Mouse (Mus musculus): ENCODE results near the gene Rere.
"Not testable (repeated sequence)": the region's sequence is repeated elsewhere in the genome, so short reads cannot be mapped to it uniquely, and the experiment has no call there.

Gene Rere

DNA sequence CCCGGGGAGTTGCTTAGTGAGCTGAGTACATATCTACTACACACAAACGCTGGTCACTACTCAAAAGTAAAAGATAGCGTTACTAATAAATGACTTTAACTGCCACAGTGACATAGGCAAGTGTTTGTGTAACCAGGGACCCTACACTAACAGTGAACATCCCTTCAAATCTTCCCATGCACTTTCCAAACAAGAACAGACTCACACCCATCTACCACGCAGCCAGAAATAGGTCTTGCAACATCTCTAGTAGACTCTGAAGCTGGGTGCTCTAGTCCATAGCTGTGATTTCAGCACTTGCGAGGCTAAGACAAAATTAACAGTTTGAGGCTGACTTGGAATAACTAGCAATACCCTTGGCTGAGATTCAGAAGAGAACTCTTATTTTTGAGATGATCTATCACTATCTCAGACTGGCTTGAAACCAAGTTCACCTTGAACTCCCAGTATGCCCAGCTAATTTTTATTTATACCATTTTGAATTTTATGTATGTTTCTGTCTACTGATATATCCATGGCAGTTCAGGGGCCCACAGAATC, 31.6 kb upstream of the Rere start:
- in situ Hi-C loops (cut with MboI, MseI) = loop anchor here in 1 of 2 experiments (25.0 kb wide), 1 partner anchor 1738 kb away; the partner anchor contains the start of genes Phf13 and Thap3

DNA sequence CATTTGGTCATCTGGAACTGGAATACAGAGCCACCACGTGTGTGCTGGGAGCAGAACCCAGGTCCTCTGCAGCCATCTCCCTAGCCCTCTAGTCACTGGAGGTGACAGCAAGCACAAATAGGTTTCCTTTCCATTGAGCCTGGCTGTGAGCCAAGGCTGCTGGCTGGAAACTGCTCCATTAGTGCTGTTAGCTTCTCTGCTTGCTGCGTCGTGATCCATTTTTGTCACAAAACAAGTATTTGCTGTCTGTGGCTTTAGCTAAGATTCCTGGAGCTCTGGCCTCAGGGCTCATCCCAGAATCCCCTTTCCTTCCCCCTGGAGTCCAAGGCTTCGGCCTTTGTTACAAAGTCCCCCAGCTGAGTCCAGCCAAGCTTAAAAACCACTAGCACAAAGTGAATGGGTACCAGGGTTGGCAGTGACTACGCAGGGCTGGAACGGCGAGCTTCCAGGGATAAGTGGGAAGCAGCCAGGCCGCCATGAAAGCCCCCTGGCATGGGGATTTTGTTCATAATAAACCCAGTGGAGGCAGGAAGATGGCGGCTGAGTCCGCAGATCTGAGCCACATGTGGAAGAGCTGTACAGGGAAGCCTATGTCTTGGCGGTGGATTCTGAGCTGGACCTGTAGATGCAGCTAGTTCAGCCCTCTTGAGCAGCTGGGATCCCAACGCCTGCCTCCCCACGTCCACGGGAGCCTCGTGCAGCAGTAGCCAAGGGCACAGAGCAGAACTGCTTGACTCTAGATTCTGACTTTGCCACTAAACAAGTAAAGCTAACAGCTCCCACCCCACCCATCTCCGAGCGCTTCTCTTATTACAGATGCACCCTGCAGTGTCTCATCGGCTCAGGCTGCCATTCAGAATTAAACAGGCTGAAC, 30.7 kb upstream of the Rere start:
- in situ Hi-C loops (cut with MboI, MseI) = no loop called here

DNA sequence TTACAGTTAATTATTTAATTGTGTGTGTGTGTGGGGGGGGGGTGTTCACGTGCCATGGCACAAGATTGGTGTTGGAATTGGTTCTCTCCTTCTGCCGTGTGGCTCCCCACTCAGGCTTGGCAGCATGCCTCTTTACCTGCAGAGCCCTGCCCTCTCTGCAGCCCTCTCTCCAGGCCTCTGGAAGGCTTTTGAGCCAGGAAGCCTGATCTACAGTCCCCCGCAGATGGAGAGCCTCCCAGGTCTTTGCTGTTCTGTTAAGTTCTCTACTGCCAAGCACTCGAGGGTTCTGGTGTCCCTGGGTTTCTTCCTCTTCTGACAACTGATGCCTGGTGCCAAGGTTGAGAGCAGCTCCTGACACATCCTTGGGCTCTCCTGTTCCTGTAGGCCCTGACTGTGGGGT, 27.0 kb upstream of the Rere start:
- in situ Hi-C loops (cut with MboI, MseI) = no loop called here

DNA sequence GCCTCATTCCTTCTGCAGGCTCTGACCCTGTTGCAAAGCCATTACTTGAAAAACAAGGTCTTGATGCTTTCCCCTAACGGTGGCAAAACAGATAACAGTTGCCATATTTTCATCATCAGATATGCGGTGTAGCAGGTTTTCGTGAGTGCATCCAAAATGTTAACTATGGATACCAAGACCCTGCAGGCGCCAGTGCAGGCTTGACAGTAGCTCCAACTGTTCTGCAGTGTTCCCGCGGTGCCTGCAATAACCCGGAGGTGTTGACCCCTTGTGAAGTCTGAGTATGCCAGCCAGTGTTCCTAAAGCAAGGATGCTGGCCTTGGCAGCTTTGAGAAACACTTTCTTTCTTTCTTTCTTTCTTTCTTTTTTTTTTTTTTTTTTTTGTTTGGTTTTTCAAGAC, 26.3 kb upstream of the Rere start:
- in situ Hi-C loops (cut with MboI, MseI) = no loop called here

DNA sequence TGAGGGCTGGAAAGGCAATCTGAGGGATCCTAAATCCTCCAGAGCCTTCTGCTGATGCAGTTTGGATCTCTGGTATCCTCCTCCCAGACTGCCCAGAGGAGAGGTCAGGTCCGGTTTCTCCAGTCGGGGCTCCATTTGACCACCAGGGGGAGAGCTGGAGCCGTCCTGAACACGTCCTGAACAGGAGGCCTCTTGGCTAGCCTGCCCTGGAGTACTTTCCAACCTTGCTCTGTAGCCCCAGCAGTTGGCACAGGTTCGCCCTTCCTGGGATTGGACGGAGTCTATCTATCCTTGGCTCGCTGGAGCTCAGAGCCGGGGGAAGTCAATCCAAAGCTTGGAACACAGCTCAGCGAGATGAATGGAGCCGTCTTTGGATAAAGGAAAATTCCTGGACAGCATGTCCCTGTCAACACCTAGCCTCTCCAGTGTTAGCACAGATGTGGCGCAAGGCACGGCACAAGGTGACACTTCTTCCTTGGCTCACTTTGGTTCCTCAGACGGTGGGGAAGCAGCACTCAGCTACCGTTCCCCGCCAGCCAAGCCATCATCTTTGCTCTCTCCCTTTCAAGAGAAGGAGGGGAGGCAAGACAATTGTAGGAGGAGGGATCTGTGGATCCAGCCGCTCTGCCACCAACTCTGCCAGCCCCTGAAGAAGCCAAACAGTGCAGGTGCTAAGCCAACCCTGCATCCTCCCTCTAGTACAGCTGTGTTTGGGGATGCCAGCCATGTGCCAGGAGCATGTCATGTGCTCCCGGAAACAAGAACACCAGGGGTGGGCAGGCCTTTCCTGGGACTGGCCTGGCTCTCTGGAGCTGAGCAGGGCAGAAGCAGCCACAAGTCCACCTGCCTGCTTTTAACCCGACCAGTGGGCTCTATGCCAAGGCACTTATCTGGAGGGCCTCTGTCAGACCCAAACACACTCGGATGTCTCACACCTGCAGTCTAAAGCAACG, 23.9 kb upstream of the Rere start:
- in situ Hi-C loops (cut with MboI, MseI) = no loop called here

DNA sequence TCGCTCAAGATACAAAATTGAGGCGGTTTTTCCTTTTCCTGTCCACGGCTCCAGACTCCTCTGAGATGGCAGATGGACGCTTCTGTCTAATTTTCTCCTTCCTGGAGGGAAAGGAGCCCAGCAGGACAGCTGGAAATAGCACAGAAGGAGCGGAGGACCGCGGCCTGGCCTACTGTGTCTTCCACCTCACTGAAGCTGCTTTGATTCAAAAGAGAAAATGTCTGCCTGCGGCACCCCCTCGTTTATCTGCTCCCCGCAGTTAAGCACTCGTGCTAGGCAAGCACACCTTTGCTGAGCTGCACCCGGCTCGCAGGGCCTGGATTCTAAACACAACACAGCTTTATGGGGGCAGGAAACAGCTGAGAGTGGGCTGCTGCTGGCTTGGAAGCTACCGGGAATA, 23.1 kb upstream of the Rere start:
- in situ Hi-C loops (cut with MboI, MseI) = no loop called here

DNA sequence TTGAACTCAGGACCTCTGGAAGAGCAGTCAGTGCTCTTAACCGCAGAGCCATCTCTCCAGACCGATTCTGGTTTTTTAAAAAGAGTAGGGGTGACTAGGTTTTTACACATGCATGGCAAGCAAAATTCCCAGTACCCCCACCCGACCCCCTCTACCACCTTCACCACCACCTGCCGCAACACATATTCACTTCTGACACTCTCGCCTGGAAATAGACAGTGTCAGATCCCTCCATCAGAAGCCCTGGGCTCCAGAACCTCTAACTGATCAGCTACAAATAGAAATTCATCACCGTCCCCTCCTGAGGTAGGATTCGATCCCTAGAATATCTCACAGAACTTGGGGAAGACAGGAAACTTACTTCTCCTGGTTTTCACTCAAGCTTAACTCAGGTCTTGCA, 21.9 kb upstream of the Rere start:
- in situ Hi-C loops (cut with MboI, MseI) = no loop called here

DNA sequence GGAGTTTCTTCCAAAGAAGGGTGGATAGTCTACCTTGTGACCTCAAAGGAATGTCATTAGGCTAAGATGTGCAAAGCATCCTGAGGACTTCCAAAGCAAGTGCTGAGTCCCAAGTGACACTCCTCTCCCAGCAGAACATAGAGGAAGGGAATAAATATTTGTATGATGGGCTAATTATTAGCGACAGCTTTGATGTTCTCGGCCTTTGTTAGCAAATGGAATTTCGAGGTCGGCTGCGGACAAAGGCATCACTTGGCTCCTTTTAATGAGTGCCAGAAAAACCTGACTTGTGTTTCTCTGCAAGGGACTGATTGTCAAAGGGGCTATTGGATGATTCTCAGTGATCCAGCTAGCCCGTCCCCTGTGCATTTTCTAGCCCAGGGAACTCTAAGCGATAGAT, 21.3 kb upstream of the Rere start:
- in situ Hi-C loops (cut with MboI, MseI) = loop anchor here in 1 of 2 experiments (5.0 kb wide), 1 partner anchor 207 kb away; no protein-coding TSS in a partner anchor

DNA sequence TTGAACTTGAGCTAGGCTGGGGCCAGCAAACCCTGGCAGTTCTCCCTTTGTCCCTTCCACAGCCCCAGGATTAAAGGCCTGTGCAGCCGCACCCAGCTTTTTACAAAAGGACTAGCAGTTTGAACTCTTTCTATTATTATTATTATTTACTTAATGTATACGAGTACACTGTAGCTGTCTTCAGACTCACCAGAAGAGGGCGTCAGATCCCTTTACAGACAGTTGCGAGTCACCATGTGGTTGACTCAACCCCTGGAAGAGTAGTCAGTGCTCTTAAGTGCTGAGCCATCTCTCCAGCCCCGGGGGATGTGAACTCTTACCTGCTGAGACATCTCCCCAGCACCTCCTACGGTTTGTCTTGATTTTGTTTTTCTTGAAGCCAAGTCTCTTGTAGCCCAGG, 20.7 kb upstream of the Rere start:
- in situ Hi-C loops (cut with MboI, MseI) = loop anchor here in 1 of 2 experiments (5.0 kb wide), 1 partner anchor 207 kb away; no protein-coding TSS in a partner anchor

DNA sequence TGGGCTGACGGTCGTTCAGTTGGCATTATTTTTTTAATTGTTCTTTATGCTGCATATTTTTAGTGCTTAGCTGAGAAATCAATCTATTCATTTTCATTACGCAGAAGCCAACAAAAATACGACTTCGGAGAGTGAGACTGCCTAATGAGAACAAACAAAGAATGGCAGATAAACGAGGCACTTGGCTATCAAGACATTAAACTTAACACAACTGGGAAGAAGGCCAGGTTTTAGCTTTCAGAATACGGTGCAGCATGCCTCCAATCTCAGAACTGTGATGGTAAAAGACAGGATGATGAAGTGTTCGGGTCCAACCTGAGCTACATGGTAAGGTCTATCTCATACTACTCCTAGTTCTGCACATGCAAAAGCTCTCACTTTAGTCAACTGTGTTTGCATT, 19.1 kb upstream of the Rere start:
- in situ Hi-C loops (cut with MboI, MseI) = loop anchor here in 1 of 2 experiments (5.0 kb wide), 1 partner anchor 205 kb away; no protein-coding TSS in a partner anchor

DNA sequence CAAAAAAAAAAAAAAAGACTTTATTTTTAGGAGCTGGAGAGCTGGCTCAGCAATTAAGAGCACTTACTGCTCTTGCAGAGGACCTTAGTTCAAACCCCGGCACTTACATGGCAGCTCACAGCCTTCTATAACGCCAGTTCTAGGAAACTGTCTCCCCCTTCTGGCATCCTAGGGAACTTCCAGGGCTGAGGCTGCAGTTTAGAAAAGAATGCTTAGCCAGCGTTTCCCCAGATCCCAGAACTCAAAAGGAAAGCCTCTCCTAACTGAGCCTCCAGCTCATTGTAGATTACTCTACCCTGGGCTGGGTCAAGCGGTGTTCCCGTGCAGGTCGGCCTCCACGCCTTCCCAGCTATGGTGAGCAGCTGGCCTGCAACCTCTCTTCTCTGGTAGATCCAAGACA, 16.5 kb upstream of the Rere start:
- in situ Hi-C loops (cut with MboI, MseI) = loop anchor here in 1 of 2 experiments (5.0 kb wide), 1 partner anchor 202 kb away; no protein-coding TSS in a partner anchor

DNA sequence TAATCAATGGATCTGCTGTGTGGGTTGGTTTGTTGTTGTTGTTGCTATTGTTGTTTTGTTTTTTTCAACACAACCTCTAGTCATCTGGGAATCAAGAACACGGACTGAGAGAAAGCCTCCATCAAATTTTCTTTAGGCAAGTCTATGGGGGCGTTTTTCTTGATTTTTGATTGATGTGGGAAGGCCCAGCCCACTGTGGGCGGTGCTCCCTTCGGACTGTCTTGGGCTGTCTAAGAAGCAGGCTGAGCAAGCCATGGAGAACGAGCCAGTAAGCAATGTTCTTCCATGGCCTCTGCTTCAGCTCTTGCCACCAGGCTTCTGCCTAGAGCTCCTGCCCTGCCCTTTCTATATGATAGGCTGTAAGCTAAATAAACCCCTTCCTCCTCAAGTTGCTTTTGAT, 16.0 kb upstream of the Rere start:
- in situ Hi-C loops (cut with MboI, MseI) = no loop called here

DNA sequence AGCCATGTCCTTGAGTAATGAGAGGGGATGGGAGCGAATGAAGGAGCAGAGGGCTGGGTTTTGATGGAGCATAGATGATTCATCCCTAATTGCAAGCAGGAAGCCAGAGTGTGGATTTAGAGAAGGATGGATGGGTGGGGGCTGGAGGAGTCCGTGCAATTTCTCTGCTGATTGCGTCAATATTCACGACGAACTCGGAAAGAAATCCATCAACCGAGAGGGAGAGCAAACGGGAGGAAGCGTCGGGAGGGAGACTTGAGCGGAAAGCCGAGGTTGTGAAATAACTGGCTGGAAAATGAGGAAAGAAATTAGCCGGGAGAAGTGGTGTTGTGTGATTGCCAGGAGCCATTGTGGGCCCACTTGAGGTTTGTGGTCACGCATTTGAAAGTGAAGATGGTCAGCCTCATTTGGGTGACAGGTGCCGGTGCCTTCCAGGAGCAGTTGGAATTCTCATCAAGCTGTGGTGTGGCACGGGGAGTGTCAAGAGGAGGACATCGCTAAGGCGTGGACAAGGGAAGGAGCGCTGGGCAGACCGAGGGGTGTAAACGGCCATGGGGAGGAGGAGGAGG, 14.7 kb upstream of the Rere start:
- in situ Hi-C loops (cut with MboI, MseI) = no loop called here

DNA sequence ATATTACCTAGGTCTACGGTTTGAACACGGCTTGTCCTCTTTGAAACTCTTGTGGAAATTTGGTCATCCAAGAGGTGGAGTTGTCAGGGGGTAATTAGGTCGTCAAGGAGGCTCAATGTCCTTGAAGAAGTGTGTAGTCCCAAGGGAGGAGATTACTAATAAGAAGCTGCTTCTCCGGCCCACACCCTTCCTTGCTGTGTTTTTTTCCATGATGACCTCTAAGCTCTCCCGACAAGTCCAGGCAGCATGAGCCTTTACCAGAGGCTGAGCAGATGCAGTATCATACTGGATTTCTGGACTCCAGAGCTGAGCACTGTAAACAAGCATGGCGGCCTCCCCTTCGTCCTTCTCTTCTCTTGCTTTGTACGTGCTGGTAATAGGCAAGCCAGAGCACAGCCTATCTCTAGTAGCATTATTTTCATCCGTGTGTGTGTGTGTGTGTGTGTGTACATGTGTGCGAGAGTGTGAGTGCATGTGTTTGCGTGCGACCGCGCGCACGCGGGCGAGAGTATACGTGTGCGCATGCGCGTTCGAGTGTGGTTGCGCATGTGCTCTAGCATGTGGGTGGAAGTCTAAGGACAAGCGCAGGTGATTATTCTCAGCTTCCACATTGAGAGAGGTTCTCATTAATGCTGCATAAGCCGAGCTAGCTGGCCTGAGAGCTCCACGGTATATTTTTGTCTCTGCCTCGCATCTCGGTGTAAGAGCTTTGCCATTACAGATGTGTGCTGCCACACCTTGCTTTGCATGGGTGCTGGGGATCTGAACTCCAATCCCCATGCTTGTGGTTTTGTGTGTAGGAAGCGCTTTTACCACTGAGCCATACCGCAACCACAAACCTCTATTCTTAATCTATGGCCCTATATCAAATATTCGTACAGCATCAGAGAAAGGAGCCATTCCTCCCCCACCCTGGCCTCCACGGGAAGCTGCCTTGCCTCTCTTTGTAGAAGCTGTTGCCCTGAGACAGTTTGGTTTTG, 12.5 kb upstream of the Rere start:
- in situ Hi-C loops (cut with MboI, MseI) = no loop called here

DNA sequence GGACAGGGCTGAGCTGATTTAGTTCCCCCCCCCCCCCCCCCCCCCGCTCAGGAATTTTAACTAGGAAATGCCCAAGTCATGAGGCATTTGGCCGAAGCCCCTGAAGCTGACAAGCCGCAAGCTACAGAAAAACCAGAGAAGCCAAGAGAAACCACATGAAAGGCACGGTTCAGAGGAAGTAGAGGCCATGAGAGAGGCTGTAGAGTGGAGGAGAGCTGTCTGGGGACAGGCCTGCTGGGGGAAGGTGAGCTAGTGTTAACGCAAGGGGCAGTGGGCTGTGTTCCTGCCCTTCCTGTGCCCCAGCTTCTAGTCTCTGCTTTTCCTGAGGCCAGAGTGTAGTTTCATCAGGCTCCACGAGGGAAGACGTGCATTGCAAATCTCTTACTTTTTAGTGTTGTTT, 11.8 kb upstream of the Rere start:
- in situ Hi-C loops (cut with MboI, MseI) = no loop called here

DNA sequence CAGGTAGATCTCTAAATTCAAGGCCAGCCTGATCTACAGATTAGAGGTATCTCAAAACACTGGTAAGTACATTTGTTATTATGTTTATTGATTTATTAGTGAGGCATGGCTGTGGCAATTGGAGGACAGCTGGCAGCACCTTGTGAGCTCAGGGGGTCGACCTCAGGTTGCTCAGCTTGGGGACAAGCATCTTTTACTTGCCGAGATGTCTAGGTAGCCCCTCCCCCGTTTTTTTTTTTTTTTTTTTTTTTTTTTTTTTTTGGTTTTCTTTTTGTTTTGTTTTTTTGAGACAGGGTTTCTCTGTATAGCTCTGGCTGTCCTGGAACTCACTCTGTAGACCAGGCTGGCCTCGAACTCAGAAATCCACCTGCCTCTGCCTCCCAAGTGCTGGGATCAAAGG, 10.7 kb upstream of the Rere start:
- in situ Hi-C loops (cut with MboI, MseI) = not testable (repeated sequence)

DNA sequence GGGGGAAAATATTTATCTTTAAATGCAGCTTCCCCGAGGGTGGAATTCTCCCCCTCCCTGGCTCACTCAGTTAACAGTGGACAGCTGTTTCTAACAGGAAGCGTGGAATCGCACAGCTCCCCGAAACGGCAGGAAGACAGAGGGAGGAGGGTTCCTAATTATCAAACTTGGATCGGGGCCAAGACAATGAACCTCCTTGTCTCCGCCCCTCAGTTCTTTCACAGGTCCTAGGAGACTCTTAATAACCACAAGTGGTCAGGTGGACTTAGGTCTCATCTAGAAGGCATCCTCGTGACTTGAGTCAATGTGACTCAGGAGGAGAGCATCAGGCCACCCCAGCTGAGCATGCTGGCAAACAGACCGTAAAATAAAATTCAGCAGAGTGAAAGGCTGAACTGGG, 8.7 kb upstream of the Rere start:
- in situ Hi-C loops (cut with MboI, MseI) = no loop called here

DNA sequence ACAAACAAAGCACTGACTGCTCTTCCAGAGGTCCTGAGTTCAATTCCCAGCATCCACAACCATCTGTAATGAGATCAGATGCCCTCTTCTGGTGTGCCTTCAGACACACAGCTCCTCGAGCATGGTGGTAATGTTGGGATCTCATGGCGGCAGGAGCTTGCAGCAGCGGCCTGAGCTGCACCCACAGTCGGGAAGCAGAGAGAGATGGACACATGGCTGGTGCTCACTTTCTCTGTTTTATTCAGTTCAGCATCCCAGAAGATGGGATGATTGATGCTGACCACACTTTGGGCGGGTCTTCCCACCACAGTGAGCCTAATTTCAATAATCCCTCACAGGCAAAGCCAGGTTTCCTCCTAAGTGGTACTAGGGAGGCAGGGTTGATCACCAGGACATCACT, 5.9 kb upstream of the Rere start:
- in situ Hi-C loops (cut with MboI, MseI) = no loop called here

DNA sequence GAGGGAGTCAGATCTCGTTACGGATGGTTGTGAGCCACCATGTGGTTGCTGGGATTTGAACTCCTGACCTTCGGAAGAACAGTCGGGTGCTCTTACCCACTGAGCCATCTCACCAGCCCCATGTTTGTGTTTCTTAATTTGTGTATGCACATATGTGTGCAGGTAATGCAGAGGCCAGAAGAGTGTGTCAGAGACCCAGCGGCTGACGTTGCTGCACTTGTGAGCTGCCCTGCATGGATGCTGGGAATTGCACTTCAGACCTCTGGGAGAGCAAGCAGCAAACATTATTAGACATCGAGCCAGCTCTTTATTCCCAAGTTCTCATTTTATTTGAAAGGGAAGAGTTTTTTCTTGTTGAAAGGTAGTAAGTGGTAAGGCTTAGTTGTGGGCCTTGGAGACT, 2.1 kb upstream of the Rere start:
- in situ Hi-C loops (cut with MboI, MseI) = not testable (repeated sequence)

DNA sequence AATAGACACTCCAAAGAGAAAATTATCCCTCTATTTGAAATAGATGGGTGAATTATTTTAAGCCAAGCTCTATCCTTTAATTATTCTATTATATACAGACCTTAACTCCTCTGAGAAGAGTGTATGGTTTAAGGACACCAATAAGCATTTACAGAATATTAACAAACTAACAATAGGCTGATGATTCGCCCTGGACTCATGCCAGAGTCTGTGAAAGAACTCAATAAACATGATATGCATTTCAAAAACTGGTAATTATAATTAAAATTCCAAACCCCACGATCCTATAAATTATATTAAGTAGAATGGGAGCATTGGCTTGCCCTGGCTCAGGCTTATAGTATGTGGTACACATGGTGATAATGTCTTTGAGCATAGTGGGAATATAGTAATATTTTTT, 1.4 kb upstream of the Rere start:
- in situ Hi-C loops (cut with MboI, MseI) = no loop called here
